Mouse (Mus musculus): ENCODE results near the gene Tubg1. TPM values are rescaled to one million over a fixed set of nuclear protein-coding genes. Genes with fewer than 3 reads are reported as not detected.

Tubg1 gene
- total RNA-seq, 2 experiments from 2014 or later: 44.9 to 46.6 TPM

DNA sequence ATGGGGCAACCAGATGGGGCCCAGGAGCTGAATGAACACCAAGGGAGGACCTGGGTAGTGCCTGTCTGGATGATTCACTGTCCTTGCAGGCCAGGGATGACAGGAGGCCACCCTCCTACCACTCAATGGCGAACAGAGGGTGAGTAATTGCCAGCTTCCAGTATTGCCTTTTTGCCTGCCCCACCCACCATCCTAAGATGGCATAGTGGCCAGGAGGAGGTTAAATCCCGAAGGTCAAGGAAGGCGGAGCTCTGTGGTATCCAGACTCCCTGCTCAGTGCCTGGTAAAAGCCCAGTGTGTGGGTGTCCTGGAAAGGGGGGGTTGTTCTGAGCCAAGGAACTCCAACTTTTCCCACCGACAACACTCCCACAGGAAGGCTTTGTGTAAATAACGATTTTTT, 42.6 kb downstream of the Tubg1 start:
- intact Hi-C loops (cut with DNase I): no loop called here
- no peak for DNase-seq (ENCODE audit: low spot score in 2 of 2)

DNA sequence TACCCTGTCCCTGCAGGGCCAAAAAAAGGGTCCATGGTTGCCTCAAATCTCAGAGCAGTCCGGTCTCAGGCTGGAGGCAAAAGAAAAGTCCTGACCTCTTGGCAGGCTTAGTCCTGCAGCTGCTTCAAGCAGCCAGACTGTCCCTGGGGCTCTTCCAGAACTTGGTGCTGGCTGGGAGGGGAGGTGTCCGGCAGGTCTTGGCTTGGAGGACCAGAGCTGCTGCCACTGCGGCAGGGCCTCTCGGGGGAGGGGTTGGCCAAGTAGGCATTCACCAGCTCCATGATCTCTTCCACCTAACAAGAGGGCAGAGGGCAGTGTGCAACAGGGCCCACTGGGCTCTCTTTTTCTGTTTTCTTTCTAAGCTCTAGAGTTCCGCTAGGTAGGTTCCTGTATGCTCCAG, 43.0 kb downstream of the Tubg1 start:
- no peak for DNase-seq (ENCODE audit: low spot score in 2 of 2)
- intact Hi-C loops (cut with DNase I): no loop called here

DNA sequence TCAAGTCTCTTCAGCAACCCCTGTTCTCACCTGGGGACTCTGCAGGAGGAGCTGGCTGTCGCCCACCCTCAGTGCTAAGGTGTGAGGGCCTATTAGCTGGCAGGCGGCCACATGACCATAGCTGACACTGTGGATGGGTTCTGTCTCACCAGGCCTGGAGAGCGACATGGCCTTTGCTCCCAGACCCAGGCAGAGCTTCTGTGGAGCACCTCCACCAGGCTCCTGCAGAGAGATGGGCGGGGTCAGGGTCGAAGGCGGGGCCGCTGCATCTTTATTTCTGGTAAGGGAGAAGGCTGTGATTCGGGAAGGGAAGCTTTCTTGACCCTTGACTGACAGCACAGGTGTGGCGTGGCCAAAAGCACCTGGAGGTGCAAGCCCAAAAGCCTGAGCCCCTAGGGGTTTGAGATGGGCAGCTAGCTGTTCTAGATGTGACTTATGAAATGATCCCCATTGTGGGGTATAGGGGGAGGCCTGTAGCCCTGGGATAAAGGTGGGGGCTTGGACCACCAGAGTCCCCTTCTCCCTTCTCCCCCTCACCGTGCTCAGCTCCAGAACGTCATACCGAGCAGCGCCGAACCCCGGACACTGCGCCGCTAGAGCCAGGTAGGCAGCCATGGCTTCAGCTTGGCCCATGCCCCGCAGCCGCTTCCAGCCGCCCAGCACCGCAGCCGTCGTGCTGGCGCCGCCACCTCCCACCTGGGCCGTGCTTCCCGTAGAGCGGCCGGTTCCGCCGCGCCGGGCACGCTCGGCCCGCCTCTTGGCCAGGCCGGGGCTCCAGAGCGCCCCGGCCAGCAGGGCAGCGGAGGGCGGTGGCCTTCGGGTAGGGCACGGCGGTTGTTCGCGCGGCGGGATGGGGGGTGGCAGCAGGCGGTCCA, 44.0 kb downstream of the Tubg1 start:
- intact Hi-C loops (cut with DNase I): no loop called here
- DNase-seq (ENCODE audit: low spot score in 2 of 2): no peak

- no peak for DNase-seq (ENCODE audit: low spot score in 2 of 2)
- intact Hi-C loops (cut with DNase I): no loop called here
These were observed 44.6 kb downstream of the Tubg1 start for GRCm38 (mm10) chr11:101164351-101164665.

DNA sequence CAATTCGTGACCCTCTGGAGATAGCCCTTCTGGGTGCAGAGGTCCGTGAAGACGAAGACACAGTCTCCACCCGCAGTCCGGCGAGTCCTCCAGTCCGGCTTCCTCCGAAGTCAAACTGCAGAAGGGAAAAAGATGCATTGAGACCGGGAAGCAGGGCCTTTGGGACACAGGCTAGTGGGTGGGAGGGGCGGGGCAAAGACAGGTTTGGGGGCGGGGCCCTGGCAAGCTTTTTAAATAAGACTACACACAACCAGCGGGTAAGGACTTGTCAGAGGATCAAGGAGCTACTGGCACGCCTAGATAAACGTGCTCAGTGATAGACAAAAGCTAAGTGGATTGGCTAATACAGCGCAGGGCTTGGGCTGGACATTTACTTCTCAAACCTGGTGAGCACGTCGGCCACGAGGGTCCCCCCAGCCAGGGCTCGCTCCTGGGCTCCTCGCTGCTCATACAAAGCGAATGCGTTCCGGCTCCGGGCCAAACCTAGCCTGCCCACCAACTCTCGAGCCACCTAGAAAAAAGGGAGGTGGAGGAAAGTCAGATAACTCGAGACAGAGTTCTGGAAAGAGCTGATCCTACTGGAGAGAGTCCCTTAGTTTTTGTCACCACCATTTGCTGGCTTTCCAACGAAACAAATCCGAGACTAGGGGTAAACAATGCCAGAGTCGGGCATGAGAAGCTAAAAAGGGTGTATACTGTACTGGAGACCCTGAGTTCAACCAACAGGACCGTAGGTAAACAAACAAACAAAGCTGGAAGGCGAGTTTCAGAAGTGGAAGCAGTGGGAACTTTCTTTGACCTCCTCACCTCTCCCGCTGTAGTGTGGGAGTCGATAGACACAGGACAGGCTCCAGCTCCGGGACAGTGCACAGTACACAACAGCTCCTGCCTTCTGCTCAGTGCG, 45.2 kb downstream of the Tubg1 start:
- no peak for DNase-seq (ENCODE audit: low spot score in 2 of 2)
- intact Hi-C loops (cut with DNase I): no loop called here

DNA sequence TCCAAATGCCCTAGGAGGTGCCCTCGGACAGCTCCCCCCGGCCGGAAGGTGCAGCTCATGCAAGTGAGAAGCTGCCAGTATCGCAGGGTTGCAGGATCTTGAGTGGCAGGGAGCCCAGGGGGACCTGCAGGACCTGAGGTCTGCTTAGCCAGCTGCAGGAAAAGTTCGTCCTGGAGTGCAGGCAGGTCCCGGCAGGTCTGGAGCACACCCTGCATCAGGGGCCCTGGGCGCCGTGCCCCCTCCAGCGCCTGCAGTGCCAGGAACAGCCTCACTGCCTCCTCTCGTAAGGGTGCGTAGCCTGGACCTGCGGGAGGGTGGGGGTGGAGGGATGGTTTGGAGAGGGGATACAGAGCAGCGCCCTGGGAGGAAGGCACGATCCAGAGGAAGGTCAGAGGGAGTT, 46.6 kb downstream of the Tubg1 start:
- intact Hi-C loops (cut with DNase I): no loop called here
- no peak for DNase-seq (ENCODE audit: low spot score in 2 of 2)

- no peak for DNase-seq (ENCODE audit: low spot score in 2 of 2)
These were observed 47.6 kb downstream of the Tubg1 start for GRCm38 (mm10) chr11:101167211-101167962.

DNA sequence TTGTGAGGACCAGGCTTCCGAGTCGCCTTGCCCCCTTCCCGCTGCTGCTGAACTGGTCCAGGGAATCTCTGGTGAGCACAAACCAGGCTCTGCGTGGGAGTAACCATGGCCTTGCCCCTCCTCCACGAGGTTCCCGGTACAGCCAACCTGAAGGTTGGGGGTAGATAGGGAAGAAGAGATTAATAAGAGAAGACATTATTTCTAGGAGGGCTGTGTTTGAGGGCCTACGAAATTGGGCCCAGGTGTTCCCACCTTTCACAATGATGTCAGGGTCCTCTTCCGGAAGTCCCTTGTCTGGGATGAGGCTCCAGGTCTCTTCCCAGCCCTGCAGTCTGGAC, 48.2 kb downstream of the Tubg1 start:
- no peak for DNase-seq (ENCODE audit: low spot score in 2 of 2)
- intact Hi-C loops (cut with DNase I): no loop called here

More at GRCm38 (mm10) chr11:101167211-101167962, 47.6 kb downstream of the Tubg1 start:
- intact Hi-C loops (cut with DNase I): no loop called here

DNA sequence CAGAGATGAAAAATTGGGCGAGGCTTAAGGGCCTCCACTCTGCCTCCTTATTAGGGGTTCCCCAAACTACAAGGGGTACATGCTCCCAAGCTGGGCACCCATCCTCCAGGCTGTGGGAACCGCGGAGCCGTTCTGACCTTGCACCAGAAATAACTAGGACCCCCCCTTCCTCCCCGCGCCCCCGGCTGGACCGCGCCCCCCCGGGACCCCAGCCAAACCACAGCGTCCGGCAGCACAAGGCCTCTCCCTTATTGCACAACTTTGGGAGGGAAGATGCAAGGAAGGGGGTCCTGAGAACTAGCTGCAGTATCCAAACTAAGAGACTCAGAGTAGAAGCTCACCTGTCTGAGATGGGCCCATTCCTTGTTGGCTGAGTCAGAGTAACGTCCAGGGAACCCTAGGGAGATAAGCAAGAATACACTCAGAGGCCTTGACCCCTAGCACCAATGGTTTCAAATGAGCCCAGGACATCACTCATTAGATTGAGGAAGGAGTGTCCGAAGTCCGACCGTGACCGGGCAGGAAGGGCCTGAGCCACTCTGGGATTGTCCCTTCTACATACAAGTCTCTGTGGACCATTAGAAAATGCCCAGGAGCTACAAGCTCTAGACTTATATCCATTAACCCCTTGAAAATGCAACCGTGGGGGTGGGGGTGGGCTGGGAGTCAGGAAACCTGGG, 48.7 kb downstream of the Tubg1 start:
- DNase-seq (ENCODE audit: low spot score in 2 of 2): no peak
- intact Hi-C loops (cut with DNase I): no loop called here

GRCm38 (mm10) chr11:101169301-101170107, 49.8 kb downstream of the Tubg1 start:
- DNase-seq (ENCODE audit: low spot score in 2 of 2): no peak
- intact Hi-C loops (cut with DNase I): loop anchor here (2.0 kb wide), 1 partner anchor 49 kb away; no protein-coding TSS in a partner anchor

DNA sequence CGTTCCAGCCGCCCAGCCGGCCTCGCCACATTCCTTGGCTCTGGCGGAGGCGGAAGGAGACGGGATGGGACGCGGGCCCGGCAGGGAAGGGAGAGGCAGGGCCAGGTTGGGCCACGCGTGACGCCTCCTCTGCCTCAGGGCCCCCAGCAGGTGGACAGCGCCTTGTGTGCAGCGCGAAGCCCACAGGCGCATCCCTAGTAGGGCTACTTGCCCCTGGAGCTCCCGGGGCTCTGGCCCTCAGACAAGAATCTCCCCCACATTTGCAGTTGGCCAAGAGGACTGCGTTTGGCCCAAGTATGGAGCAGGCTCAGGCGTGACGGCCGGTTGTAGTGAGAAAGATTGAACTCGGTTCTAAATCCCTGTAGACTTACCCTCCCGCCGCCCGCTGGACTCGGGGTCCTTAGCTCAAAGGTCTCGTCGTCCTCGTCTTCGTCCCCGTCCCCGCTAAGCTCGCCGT, 50.6 kb downstream of the Tubg1 start, which contains the start of gene Cntnap1:
TSS of gene Cntnap1 (plus strand) at position 170 of the 457 bp plus-strand sequence.
- no peak for DNase-seq (ENCODE audit: low spot score in 2 of 2)
- intact Hi-C loops (cut with DNase I): loop anchor here (2.0 kb wide), 1 partner anchor 50 kb away; no protein-coding TSS in a partner anchor

DNA sequence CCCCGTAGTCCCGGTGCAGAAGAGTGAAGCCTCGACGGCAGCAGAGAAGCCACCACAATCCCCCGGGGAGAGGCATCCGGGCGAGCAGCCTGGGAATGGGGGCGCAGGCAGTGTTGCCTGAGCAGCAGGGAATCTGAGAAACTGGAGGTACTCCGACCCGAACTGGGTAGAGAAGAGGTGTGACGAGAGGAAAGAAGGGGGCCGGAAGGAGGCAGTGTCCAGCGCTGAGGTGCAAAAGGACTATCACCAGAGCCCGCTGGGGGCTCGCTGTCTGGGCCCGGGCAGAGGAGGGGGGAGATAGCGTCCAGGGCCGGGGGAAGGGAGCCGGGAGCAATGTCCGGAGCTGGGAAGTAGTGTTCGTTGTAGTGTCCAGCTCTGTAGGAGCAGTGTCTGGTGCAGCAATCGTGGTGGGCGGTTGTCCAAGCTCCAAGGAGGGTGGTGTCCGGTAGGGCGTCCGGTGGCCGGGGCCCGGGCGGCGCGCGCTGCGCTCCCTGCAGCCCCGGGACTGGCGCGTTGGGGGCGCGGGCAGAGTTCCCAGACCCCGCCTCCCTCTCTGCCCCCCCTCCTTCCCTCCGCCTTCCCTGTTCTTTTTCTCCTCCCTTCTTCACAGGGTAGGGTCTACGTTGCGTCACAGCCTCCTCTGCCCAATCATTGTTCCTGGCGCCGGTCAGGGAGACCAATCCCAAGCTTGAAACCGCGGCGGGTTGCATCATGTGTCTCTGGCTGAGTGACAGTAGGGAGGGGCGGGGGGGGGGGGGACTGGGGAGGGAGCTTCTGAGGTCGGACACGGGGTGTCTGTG, 51.3 kb downstream of the Tubg1 start, which contains the start of gene Plekhh3:
TSS of gene Plekhh3 (minus strand) at position 541 of the 800 bp plus-strand sequence.
- intact Hi-C loops (cut with DNase I): loop anchor here (2.0 kb wide), 1 partner anchor 50 kb away; no protein-coding TSS in a partner anchor
- peak; percentile 95 to 99 for DNase-seq (ENCODE audit: low spot score in 2 of 2)

- peak; percentile 76 to 83 for DNase-seq (ENCODE audit: low spot score in 2 of 2)
- intact Hi-C loops (cut with DNase I): loop anchor here (2.0 kb wide), 1 partner anchor 51 kb away; no protein-coding TSS in a partner anchor
These were observed 52.1 kb downstream of the Tubg1 start for GRCm38 (mm10) chr11:101171721-101172433.

DNA sequence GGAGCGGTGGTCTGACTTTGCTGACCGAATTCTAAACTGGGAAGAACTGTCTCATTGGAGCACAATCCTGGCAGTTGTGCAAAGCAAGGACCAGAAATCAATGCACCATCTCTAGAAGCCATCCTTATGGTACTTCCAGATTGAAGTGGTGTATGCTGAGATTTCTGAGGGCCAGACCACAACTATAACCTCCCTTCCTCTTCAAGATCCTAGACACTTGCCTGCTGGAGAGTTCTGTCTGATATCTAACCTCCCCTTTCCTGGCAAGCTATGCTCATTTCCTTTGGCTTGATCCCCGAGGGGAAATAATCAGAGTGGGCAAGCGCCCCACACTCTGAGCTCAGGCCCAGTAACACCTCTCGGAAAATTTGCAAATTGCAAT, 52.7 kb downstream of the Tubg1 start:
- peak in 1 of 2 experiments; percentile 37 for DNase-seq (ENCODE audit: low spot score in 2 of 2)
- intact Hi-C loops (cut with DNase I): no loop called here

DNA sequence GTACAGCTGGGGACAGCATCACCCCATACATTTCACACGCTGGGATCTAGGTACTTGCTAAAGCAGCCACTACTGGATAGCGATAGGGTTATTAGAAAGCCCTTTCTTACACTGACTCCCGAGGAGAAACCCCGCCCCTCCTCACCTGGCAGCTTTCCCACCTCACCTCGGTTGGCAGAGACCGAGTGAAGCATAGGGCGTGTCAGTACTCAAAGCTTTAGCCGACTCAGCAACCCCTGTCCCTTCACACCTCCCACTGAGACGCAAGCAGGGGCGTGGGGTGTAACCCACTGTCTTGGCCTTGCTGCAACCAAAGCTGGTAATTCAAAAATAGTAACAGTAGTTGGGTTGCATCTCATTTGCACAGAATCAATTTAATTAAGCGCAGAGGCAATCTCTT, 53.4 kb downstream of the Tubg1 start:
- DNase-seq (ENCODE audit: low spot score in 2 of 2): no peak
- intact Hi-C loops (cut with DNase I): no loop called here

- intact Hi-C loops (cut with DNase I): no loop called here
- peak; percentile 53 to 67 for DNase-seq (ENCODE audit: low spot score in 2 of 2)
These were observed 54.1 kb downstream of the Tubg1 start for GRCm38 (mm10) chr11:101173631-101174388.

Measured in left cerebral cortex, postnatal 25 days (tissue).